Mouse (Mus musculus): ENCODE results near the gene Mms19. TPM values are rescaled to one million over a fixed set of nuclear protein-coding genes. Genes with fewer than 3 reads are reported as not detected.

Mms19 gene
- polyA plus RNA-seq, 1 experiment from 2014 or later: 38.4 TPM

DNA sequence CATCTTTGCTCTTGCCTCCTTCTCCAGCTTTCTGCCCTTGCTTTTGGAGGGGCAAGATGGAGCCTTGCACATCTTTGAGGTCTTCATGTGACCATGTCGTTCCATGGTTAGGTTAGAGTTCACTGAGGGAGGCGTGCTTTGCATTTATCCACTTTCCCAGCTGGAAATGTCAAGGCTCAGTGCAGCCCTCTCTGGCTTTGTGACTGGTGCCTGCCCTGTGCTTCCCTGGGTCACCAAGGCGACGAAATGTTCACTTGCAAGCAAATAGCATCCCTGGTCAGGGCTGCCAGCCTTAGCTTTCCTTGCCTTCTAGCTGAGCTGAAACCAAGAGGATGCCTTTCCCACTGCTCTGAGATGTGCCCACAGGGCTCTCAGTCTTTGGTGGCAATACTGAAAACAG, 29.5 kb upstream of the Mms19 start:
- H3K9ac ChIP-seq: no peak overlapping the region
- H3K36me3 ChIP-seq: no peaks in the 10 kb centered on the region
- H3K4me2 ChIP-seq (replicated peaks): no peak overlapping the region
- no peaks in the 10 kb centered on the region for H3K27me3 ChIP-seq (replicated peaks)
- no peak for ATAC-seq (ENCODE audit: low FRiP score, low read depth)
- no peak overlapping the region for H3K27ac ChIP-seq
- 58% methylated on average over 4 of the region's 4 CpGs for whole genome bisulfite sequencing
- no peaks in the 10 kb centered on the region for H3K9me3 ChIP-seq
- H3K4me3 ChIP-seq: no peak overlapping the region
- H3K4me1 ChIP-seq: peaks cover 11% of the 10 kb centered on the region; the same call in 1 of the 2 replicates

DNA sequence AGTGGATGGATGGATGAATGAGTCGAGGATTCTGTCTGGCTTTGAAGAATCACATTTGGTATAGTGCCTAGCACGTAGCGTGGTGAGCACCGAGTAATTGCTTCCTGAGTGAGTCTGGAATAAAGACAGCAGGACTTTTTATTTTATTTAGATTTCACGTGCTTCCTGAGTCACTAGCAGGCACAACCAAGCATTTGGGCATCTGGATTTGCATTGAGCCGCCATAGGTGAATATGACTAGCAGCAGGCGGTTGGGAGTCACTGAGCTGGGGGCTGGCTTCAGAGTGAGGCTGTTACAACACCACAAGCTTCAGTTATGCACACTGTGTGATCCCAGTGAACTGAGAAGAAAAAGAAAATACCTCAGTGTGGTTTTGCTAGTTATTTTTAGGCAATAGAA, 28.1 kb upstream of the Mms19 start:
- Histone ChIP-seq H3K27me3 (replicated peaks) (no peaks in the 10 kb centered on the region), H3K4me3 (no peak overlapping the region), H3K9me3 (no peaks in the 10 kb centered on the region), H3K27ac (no peak overlapping the region), H3K4me1 (peaks cover 11% of the 10 kb centered on the region; the same call in 1 of the 2 replicates), H3K9ac (no peak overlapping the region), H3K36me3 (no peaks in the 10 kb centered on the region), H3K4me2 (replicated peaks) (no peak overlapping the region)
- ATAC-seq (ENCODE audit: low FRiP score, low read depth): no peak
- WGBS: 63% methylated on average over 7 of the region's 7 CpGs

DNA sequence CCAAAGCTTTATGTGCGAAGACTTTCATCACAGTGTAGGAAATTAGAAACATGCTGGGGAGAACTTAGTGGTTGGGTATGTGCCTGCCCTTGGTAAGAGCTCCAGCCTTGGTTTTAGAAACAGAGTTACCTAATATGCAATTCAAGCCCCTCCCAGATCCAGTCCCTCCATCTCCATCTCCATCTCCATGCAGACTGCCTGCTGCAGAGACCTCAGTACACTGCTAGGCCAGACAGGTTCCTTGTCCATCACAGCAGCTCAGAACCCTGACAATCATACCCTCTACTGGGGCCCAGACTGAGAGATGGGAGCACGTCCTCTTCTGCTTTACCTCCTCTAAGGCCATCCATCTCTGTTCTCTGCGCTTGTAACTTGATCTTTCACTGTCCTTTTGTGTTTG, 27.6 kb upstream of the Mms19 start:
- Histone ChIP-seq H3K27ac (no peak overlapping the region), H3K4me2 (replicated peaks) (no peak overlapping the region), H3K27me3 (replicated peaks) (no peaks in the 10 kb centered on the region), H3K9me3 (no peaks in the 10 kb centered on the region), H3K4me1 (peaks cover 11% of the 10 kb centered on the region; the same call in 1 of the 2 replicates), H3K36me3 (no peaks in the 10 kb centered on the region), H3K4me3 (no peak overlapping the region), H3K9ac (no peak overlapping the region)
- ATAC-seq (ENCODE audit: low FRiP score, low read depth): no peak
- 52% methylated on average over 3 of the region's 3 CpGs for WGBS

DNA sequence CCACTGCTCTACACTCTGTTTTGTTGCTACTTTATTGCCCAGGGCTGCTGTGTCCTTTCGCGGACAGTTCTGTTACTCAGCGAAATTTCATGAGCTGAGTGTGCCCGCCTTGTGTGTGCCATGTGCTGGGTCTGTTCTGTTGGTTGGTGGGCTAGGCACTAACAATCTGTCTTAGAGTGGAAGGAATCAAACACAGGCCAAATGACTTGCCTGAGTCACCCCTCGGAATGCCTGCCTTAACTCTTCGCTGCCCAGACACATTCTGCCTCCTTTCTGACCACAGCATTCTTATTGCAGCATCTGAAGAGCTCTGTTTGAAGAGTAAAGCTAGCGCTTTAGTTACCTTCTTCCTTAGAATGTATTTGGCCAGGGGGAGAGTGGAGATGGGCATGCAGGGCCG, 25.6 kb upstream of the Mms19 start:
- H3K4me1 ChIP-seq: peaks cover 11% of the 10 kb centered on the region; the same call in 1 of the 2 replicates
- no peak overlapping the region for H3K9ac ChIP-seq
- no peaks in the 10 kb centered on the region for H3K27me3 ChIP-seq (replicated peaks)
- no peak overlapping the region for H3K4me3 ChIP-seq
- H3K9me3 ChIP-seq: no peaks in the 10 kb centered on the region
- H3K4me2 ChIP-seq (replicated peaks): no peak overlapping the region
- no peak overlapping the region for H3K27ac ChIP-seq
- 65% methylated on average over 8 of the region's 8 CpGs for whole genome bisulfite sequencing
- no peaks in the 10 kb centered on the region for H3K36me3 ChIP-seq
- no peak for ATAC-seq (ENCODE audit: low FRiP score, low read depth)

DNA sequence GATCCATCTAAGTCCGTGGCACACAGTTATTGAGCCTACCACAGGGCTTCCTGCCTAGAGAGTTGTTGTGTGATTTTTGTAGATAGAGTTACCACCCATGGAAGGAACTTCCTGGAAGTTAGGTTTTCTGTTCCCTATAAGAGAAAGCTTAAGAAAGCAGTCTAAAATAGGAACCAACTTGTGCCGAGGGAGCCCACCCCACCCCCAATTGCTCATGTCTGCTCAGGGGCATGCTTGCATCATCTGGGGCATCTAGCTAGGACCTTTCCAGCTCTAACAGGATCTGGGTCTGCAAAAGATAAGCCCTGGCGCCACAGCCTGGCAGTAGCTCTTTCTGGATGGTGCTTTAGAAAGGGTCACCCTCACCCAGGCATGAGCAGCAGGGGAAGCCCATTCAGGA, 24.7 kb upstream of the Mms19 start:
- WGBS: 90% methylated on average over 3 of the region's 3 CpGs
- H3K4me2 ChIP-seq (replicated peaks): no peak overlapping the region
- ATAC-seq (ENCODE audit: low FRiP score, low read depth): no peak

DNA sequence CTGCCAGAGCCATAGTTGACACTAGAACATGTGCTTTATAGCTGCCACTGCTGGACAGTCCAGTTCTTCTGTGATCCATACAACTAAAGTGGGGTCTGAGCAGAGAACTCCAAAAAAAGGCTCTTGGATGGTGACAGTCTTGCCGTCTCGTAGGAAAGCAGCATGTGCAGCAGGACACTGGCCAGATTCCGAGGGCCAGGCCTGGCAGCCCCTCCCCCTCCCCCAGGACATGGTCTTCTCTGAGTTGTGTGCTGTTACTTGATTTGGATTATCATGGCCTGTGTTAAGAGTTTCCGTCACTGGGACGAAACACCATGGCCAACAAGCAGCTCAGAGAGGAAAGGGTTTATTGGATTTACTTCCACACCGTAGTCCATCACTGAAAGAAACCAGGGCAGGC, 23.3 kb upstream of the Mms19 start:
- no peak for ATAC-seq (ENCODE audit: low FRiP score, low read depth)
- no peaks in the 10 kb centered on the region for H3K27me3 ChIP-seq (replicated peaks)
- H3K4me3 ChIP-seq: no peak overlapping the region
- no peaks in the 10 kb centered on the region for H3K36me3 ChIP-seq
- no peak overlapping the region for H3K9ac ChIP-seq
- H3K27ac ChIP-seq: no peak overlapping the region
- 0 out of 2 replicates have a peak, but pooled peaks cover 5% of the 10 kb centered on the region for H3K4me1 ChIP-seq
- 82% methylated on average over 6 of the region's 6 CpGs for WGBS
- H3K9me3 ChIP-seq: no peaks in the 10 kb centered on the region
- no peak overlapping the region for H3K4me2 ChIP-seq (replicated peaks)

More for the DNA sequence above, 24.7 kb upstream of the Mms19 start:
- Histone ChIP-seq H3K9ac (no peak overlapping the region), H3K4me3 (no peak overlapping the region), H3K36me3 (no peaks in the 10 kb centered on the region), H3K27ac (no peak overlapping the region), H3K4me1 (peaks cover 8% of the 10 kb centered on the region; the same call in 1 of the 2 replicates), H3K9me3 (no peaks in the 10 kb centered on the region), H3K27me3 (replicated peaks) (no peaks in the 10 kb centered on the region)

DNA sequence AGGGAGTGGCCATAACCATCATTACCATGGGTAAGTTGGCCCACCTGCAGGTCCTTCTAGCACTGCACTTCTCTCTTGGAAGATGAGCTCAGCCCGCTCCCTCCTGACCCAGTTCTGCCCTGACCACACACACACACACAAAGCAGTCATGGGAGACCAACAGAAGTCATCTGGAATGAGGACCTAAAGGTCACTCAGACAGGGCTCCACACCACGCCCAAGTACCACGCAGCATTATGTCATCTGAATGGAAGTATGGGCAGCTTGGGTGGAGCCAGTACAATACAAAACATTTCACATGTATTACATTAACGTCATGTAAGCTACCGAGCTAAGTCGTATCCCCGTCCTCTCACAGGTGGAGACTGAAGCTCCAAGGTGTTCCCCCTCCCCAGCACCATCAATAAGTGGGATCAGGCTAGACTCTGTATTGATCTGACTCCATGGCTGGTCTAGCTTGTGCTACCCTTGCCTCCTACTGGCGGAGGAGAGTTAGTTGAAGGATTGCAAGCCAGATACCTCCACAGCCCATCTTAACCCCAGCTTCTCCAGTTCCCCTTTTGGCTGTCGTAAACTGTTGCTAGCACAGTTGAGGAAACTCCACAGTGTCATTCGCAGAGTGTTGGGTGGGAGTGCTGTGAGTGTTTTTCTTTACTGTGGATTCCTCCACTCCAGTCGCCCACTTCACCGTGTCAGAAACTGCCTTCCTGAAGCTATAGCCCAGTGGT, 20.5 kb upstream of the Mms19 start:
- Histone ChIP-seq H3K27me3 (replicated peaks) (no peaks in the 10 kb centered on the region), H3K4me3 (no peak overlapping the region), H3K36me3 (no peaks in the 10 kb centered on the region), H3K4me2 (replicated peaks) (no peak overlapping the region), H3K27ac (no peak overlapping the region), H3K9me3 (no peaks in the 10 kb centered on the region), H3K4me1 (no peaks in the 10 kb centered on the region), H3K9ac (no peak overlapping the region)
- ATAC-seq (ENCODE audit: low FRiP score, low read depth): no peak
- WGBS: 88% methylated on average over 12 of the region's 12 CpGs

DNA sequence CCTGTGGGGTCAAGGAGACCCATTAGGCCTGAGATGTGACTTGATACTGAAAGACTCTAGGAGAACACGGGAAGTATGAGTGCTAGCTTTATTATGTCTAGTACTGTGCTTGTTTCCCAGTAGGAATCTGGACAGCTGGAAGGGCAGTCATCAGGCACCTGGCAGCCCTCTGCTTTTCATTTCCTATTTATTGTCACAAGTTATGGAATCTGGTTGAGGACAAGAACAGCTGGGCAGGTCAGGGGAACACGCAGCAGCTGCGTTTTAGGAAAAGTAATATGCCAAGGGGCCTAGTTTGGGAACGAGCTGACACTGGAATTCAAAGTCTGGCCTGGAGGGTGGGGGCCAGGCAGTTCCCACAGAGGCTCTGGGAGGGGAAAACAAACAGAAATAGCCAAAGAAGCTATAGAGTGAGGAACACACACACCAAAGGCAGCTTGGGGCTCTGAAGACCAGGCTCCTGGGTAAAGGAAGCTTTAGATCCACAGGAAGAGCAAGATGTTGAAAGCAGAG, 19.5 kb upstream of the Mms19 start:
- no peak overlapping the region for H3K4me3 ChIP-seq
- H3K9ac ChIP-seq: no peak overlapping the region
- no peak for ATAC-seq (ENCODE audit: low FRiP score, low read depth)
- no peaks in the 10 kb centered on the region for H3K4me1 ChIP-seq
- 64% methylated on average over 4 of the region's 4 CpGs for WGBS
- no peak overlapping the region for H3K4me2 ChIP-seq (replicated peaks)
- H3K27ac ChIP-seq: no peak overlapping the region
- H3K9me3 ChIP-seq: no peaks in the 10 kb centered on the region
- no peaks in the 10 kb centered on the region for H3K27me3 ChIP-seq (replicated peaks)
- no peaks in the 10 kb centered on the region for H3K36me3 ChIP-seq

DNA sequence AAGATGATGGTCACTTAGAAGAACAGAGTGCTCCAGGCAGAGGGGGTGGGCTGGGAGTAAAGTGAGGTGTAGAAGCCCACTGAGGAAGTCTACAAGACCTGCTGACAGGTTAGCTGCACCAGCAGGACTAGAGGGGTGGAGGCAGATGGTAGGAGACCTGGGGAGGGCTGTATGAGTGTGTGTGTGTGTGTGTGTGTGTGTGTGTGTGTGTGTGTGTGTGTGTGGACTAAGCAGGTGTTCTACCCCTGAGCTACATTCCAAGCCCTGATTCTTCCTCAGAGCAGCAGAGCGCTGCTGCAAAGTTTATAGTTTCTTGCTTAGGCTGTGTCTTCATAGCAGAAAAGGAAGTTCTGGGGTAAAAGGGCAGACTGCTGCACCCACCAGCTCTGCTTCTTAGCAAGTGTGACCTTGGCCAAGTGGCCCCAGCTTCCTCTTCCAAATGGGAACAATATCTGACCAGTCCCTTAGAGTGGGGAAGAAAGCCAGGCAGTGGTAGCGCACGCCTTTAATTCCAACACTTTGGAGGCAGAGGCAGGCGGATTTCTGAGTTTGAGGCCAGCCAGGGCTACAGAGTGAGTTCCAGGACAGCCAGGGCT, 18.8 kb upstream of the Mms19 start:
- no peak overlapping the region for H3K9ac ChIP-seq
- no peak overlapping the region for H3K27ac ChIP-seq
- H3K4me1 ChIP-seq: no peaks in the 10 kb centered on the region
- ATAC-seq (ENCODE audit: low FRiP score, low read depth): no peak
- no peak overlapping the region for H3K4me3 ChIP-seq
- no peaks in the 10 kb centered on the region for H3K36me3 ChIP-seq
- H3K4me2 ChIP-seq (replicated peaks): no peak overlapping the region
- no peaks in the 10 kb centered on the region for H3K27me3 ChIP-seq (replicated peaks)
- H3K9me3 ChIP-seq: no peaks in the 10 kb centered on the region
- 88% methylated on average over 4 of the region's 4 CpGs for WGBS

DNA sequence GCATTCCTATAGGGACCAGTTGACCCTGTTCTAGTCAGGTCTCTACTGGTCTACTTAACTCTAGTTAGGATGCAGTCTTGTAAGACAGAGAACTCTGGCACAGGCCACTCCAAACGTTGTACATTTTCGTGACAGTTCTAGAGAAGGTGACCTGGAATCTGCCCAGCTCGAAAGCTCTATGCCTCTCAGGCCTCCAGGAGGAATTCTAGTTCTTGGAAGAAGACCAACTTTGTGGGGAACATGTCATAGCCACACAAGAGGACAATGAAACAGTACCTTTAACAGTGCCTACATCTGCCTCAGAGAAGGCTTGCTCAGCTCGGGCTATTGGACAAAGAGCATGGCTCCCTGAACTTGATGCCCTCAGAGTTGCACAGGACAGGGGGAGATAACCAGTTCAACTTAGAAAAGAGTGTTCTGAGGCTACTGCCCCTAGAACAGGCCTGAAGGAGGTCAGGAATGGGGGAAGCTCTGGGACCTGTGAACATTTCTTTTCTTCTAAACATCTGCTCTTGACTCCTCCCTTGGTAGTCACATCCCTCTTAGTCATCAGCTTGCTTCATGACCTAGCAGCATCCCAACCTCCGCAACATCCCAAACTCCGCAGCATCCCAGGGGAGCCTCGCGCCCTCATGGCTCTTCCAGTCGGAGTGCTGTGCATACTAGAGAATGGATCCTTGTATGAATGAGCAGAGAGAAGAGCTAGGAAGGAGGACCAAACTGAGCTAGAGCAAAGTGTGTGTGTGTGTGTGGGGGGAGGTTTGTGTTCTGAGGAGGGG, 18.0 kb upstream of the Mms19 start:
- no peak overlapping the region for H3K4me3 ChIP-seq
- H3K4me2 ChIP-seq (replicated peaks): no peak overlapping the region
- no peak for ATAC-seq (ENCODE audit: low FRiP score, low read depth)
- H3K36me3 ChIP-seq: no peaks in the 10 kb centered on the region
- no peak overlapping the region for H3K27ac ChIP-seq
- no peaks in the 10 kb centered on the region for H3K4me1 ChIP-seq
- H3K27me3 ChIP-seq (replicated peaks): no peaks in the 10 kb centered on the region
- WGBS: 92% methylated on average over 9 of the region's 9 CpGs
- no peak overlapping the region for H3K9ac ChIP-seq
- no peaks in the 10 kb centered on the region for H3K9me3 ChIP-seq

DNA sequence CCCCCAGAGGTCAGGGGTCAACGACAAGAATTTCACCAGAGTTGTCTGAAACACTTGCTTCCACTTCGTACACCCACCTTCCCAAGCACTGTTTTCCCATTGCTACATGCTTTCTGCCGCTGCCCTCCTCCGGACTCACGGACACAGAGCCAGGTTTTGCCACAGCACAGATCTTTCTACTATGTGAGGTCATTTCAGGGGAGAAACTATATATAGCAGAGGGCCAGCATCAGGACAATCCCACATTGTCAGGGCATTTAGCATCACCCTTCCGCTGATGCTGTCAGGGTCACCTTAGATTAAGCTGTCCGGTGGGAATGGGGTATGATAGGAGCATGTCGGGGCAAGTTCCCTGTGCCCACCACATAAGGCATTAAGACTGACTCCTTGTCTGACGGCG, 16.1 kb upstream of the Mms19 start:
- H3K27me3 ChIP-seq (replicated peaks): no peaks in the 10 kb centered on the region
- no peak overlapping the region for H3K4me3 ChIP-seq
- H3K4me2 ChIP-seq (replicated peaks): no peak overlapping the region
- no peaks in the 10 kb centered on the region; the same call in 1 of the 2 replicates for H3K4me1 ChIP-seq
- no peaks in the 10 kb centered on the region for H3K9me3 ChIP-seq
- ATAC-seq (ENCODE audit: low FRiP score, low read depth): no peak
- no peak overlapping the region for H3K27ac ChIP-seq
- 88% methylated on average over 10 of the region's 10 CpGs for WGBS
- H3K36me3 ChIP-seq: no peaks in the 10 kb centered on the region
- no peak overlapping the region for H3K9ac ChIP-seq

DNA sequence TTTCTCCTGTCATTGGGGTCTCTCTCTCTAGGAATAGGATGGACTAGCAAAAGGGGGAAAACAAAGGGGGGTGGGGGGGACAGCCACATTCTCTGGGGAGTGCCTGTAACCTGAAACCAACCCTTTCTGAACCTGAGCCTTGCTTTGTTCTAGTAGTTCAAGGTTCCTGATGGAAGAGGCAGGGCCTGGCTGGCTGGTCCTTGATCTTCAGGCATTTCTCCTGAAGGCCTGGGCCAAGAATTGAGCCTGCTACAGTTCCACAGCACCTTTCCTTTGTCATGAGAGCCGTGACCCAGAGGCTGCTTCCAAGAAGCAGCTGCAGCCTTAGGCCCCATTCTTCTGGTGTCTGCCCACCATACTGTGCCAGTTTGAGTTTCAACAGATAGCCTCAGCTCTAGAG, 14.5 kb upstream of the Mms19 start:
- no peaks in the 10 kb centered on the region for H3K36me3 ChIP-seq
- no peak for ATAC-seq (ENCODE audit: low FRiP score, low read depth)
- no peak overlapping the region for H3K4me3 ChIP-seq
- H3K4me1 ChIP-seq: no peaks in the 10 kb centered on the region; the same call in 1 of the 2 replicates
- H3K9ac ChIP-seq: no peak overlapping the region
- 43% methylated on average over 1 of the region's 1 CpGs for WGBS
- H3K4me2 ChIP-seq (replicated peaks): no peak overlapping the region
- no peak overlapping the region for H3K27ac ChIP-seq
- H3K9me3 ChIP-seq: no peaks in the 10 kb centered on the region
- no peaks in the 10 kb centered on the region for H3K27me3 ChIP-seq (replicated peaks)
